In genomic region chr1:36682620-36683355, GRCm38 (mm10) we compare ENCODE assay signal across 23 mouse cellular contexts. TPM values are rescaled to one million over a fixed set of nuclear protein-coding genes. Genes with fewer than 3 reads are reported as not detected.
DNase-seq lines count a peak whose midpoint lies in the region; ATAC-seq and TF ChIP-seq lines count a peak whose summit lies in the region.
"Had no signal": no experiment of that assay in that cellular context is flagged by ENCODE, and none has a peak within 500 bp of the region (broad histone marks: within the 10 kb centered on the region; RNA-seq: fewer than 3 reads in every experiment).

Gene Fam178b, minus strand, starts transcription at chr1:36683183.

- TF ChIP-seq POLR2A in kidney, adult 2 months (IDR thresholded peaks at IDR 0.05; ENCODE audit: low read depth, low read length), result no peak
- TF ChIP-seq POLR2A in myocyte (IDR thresholded peaks at IDR 0.05; ENCODE audit: insufficient read length, low read depth), result no peak

- WGBS in forebrain, embryonic 15.5 days, result 94% methylated on average over 39 of the region's 39 CpGs
- 95% methylated on average over 39 of the region's 39 CpGs for WGBS in forebrain, embryonic 12.5 days
- 91% methylated on average over 39 of the region's 39 CpGs for WGBS in kidney, embryonic 16.5 days
- WGBS in kidney, adult 2 months, result 94% methylated on average over 39 of the region's 39 CpGs

- no peak within 1 kb of the TSS for H3ac ChIP-seq in myocyte (ENCODE audit: control insufficient read depth, insufficient read length)

- H3K4me2 ChIP-seq in forebrain, embryonic 15.5 days (replicated peaks), result no peak within 1 kb of the TSS
- no peak within 1 kb of the TSS for H3K4me2 ChIP-seq in forebrain, embryonic 12.5 days
- H3K4me2 ChIP-seq in kidney, embryonic 16.5 days (replicated peaks; ENCODE audit: low read depth, low read length), result no peak within 1 kb of the TSS; the same call in 1 of the 2 replicates
- peak within 1 kb of the TSS; percentile 21 for H3K4me2 ChIP-seq in myocyte (ENCODE audit: low read depth)
- H3K4me2 ChIP-seq: neural tube, embryonic 12.5 days had no signal

- no peak within 1 kb of the TSS for H3K9ac ChIP-seq in forebrain, embryonic 15.5 days (replicated peaks)
- H3K9ac ChIP-seq in forebrain, embryonic 12.5 days, result no peak within 1 kb of the TSS
- 0 out of 2 replicates have a peak within 1 kb of the TSS, but pooled peaks have one; percentile 22 for H3K9ac ChIP-seq in kidney, embryonic 16.5 days (replicated peaks; ENCODE audit: low read length)
- H3K9ac ChIP-seq in ES-E14 (ENCODE audit: insufficient read depth, low read depth, low read length, poor library complexity, severe bottlenecking), result peak within 1 kb of the TSS; percentile 72
- H3K9ac ChIP-seq: liver, postnatal 0 days; neural tube, embryonic 12.5 days had no signal

- no peaks in the 10 kb centered on the region for H3K79me2 ChIP-seq in myocyte (ENCODE audit: control insufficient read depth, insufficient read depth)

- no peak for ATAC-seq in forebrain, embryonic 15.5 days (replicated peaks)
- ATAC-seq in forebrain, embryonic 12.5 days (ENCODE audit: low FRiP score), result no peak
- no peak for ATAC-seq in kidney, embryonic 16.5 days (ENCODE audit: low FRiP score, low TSS enrichment)
- ATAC-seq: CD4-positive, CD25-positive, alpha-beta regulatory T cell, adult 4 months; liver, postnatal 0 days had no signal

- H3K4me1 ChIP-seq in forebrain, embryonic 15.5 days, result peaks cover 5% of the 10 kb centered on the region; the same call in 1 of the 2 replicates
- H3K4me1 ChIP-seq in forebrain, embryonic 12.5 days, result 0 out of 2 replicates have a peak, but pooled peaks cover 9% of the 10 kb centered on the region
- 0 out of 2 replicates have a peak, but pooled peaks cover 3% of the 10 kb centered on the region for H3K4me1 ChIP-seq in kidney, embryonic 16.5 days (ENCODE audit: insufficient read depth, low read length)
- no peaks in the 10 kb centered on the region for H3K4me1 ChIP-seq in kidney, adult 2 months (ENCODE audit: control insufficient read depth, insufficient read depth, low read length)
- H3K4me1 ChIP-seq in ES-E14 (ENCODE audit: control insufficient read depth in 2 of 2, insufficient read depth in 2 of 2, low read length in 2 of 2, poor library complexity in 1 of 2), result peaks cover 0 to 7% of the 10 kb centered on the region in 2 experiments; a peak in 1 of 4 replicates
- H3K4me1 ChIP-seq: neural tube, embryonic 12.5 days had no signal

- in situ Hi-C loops in ES-E14 (cut with MboI; ENCODE audit: low sequenced_read_pairs in 2 of 2, unreplicated experiment in 2 of 2), result no loop called here

- H3K27ac ChIP-seq in forebrain, embryonic 15.5 days (replicated peaks), result peak within 1 kb of the TSS; percentile 4; the same call in 1 of the 2 replicates
- no peak within 1 kb of the TSS for H3K27ac ChIP-seq in forebrain, embryonic 12.5 days
- peak within 1 kb of the TSS; percentile 41; the same call in 1 of the 2 replicates for H3K27ac ChIP-seq in kidney, embryonic 16.5 days (ENCODE audit: low read length)
- H3K27ac ChIP-seq in kidney, adult 2 months (ENCODE audit: insufficient read depth, low read depth, low read length), result no peak within 1 kb of the TSS
- H3K27ac ChIP-seq in ES-E14 (ENCODE audit: insufficient read depth, low read depth, low read length, poor library complexity, severe bottlenecking), result no peak within 1 kb of the TSS
- H3K27ac ChIP-seq: neural tube, embryonic 12.5 days had no signal

- no peaks in the 10 kb centered on the region for H3K36me3 ChIP-seq in forebrain, embryonic 15.5 days
- no peaks in the 10 kb centered on the region for H3K36me3 ChIP-seq in forebrain, embryonic 12.5 days (replicated peaks)
- no peaks in the 10 kb centered on the region for H3K36me3 ChIP-seq in kidney, embryonic 16.5 days (ENCODE audit: insufficient read depth, low read length)
- no peaks in the 10 kb centered on the region for H3K36me3 ChIP-seq in kidney, adult 2 months (ENCODE audit: control insufficient read depth, insufficient read depth, low read length)
- H3K36me3 ChIP-seq in ES-E14 (ENCODE audit: control insufficient read depth, insufficient read depth, low read length, poor library complexity, severe bottlenecking), result no peaks in the 10 kb centered on the region
- no peaks in the 10 kb centered on the region for H3K36me3 ChIP-seq in myocyte (ENCODE audit: control insufficient read depth, insufficient read depth)
- H3K36me3 ChIP-seq: neural tube, embryonic 12.5 days had no signal

- H3K4me3 ChIP-seq in forebrain, embryonic 15.5 days, result no peak within 1 kb of the TSS
- no peak within 1 kb of the TSS for H3K4me3 ChIP-seq in forebrain, embryonic 12.5 days (replicated peaks)
- no peak within 1 kb of the TSS for H3K4me3 ChIP-seq in kidney, embryonic 16.5 days (ENCODE audit: low read length)
- no peak within 1 kb of the TSS for H3K4me3 ChIP-seq in kidney, adult 2 months (ENCODE audit: insufficient read depth, low read depth, low read length)
- H3K4me3 ChIP-seq in ES-E14 (ENCODE audit: insufficient read depth in 1 of 2, low read depth in 1 of 2, low read length in 2 of 2, poor library complexity in 1 of 2, severe bottlenecking in 1 of 2), result peak within 1 kb of the TSS; percentile 63 to 64
- no peak within 1 kb of the TSS for H3K4me3 ChIP-seq in myocyte
- H3K4me3 ChIP-seq: megakaryocyte, embryonic 14.5 days; neural tube, embryonic 12.5 days had no signal

- no peak for TF ChIP-seq CTCF in kidney, adult 2 months (conservative IDR thresholded peaks at IDR 0.05; ENCODE audit: insufficient read depth, insufficient read length, low read depth, low read length)

- H3K9me3 ChIP-seq in forebrain, embryonic 15.5 days, result no peaks in the 10 kb centered on the region
- no peaks in the 10 kb centered on the region for H3K9me3 ChIP-seq in forebrain, embryonic 12.5 days
- no peaks in the 10 kb centered on the region for H3K9me3 ChIP-seq in kidney, embryonic 16.5 days (ENCODE audit: low read length)
- no peaks in the 10 kb centered on the region for H3K9me3 ChIP-seq in ES-E14 (ENCODE audit: control insufficient read depth, insufficient read depth, low read depth, low read length)
- H3K9me3 ChIP-seq: neural tube, embryonic 12.5 days had no signal

- no peaks in the 10 kb centered on the region for H3K27me3 ChIP-seq in forebrain, embryonic 15.5 days
- H3K27me3 ChIP-seq in forebrain, embryonic 12.5 days, result no peaks in the 10 kb centered on the region
- H3K27me3 ChIP-seq in kidney, embryonic 16.5 days (ENCODE audit: insufficient read depth, low read length), result no peaks in the 10 kb centered on the region
- no peaks in the 10 kb centered on the region for H3K27me3 ChIP-seq in kidney, adult 2 months (replicated peaks; ENCODE audit: control insufficient read depth, insufficient read depth, low read length)
- H3K27me3 ChIP-seq in myocyte (ENCODE audit: control insufficient read depth, insufficient read depth, insufficient read length), result no peaks in the 10 kb centered on the region
- H3K27me3 ChIP-seq: neural tube, embryonic 12.5 days had no signal

- DNase-seq in kidney, adult 2 months, result no peak
- no peak for DNase-seq in ES-E14 (ENCODE audit: low read depth, low spot score)
- no peak for DNase-seq in cerebellum, postnatal 4 days (ENCODE audit: low spot score in 2 of 2)
- DNase-seq in urinary bladder, postnatal 10 days (ENCODE audit: low spot score), result no peak
- DNase-seq: adrenal gland, postnatal 10 days; cerebellum, adult 11-12 months; cerebellum, postnatal 14 days; gastrocnemius, postnatal 25 days; kidney, adult 9 months; layer of hippocampus, postnatal 36 days; liver, postnatal 0 days; right cerebral cortex, postnatal 4 days; thymus, postnatal 36 days had no signal

TF ChIP-seq in ES-E14, 5 proteins besides CTCF, POLR2A, EP300 and RAD21:
- TF ChIP-seq MAFK (IDR thresholded peaks at IDR 0.05; ENCODE audit: insufficient read depth, low read depth, low read length), result no peak
- no peak for TF ChIP-seq CHD2 (IDR thresholded peaks at IDR 0.05; ENCODE audit: low read depth, low read length)
- TF ChIP-seq ZNF384 (IDR thresholded peaks at IDR 0.05; ENCODE audit: low read depth, low read length), result no peak
- TF ChIP-seq ZC3H11A (IDR thresholded peaks at IDR 0.05; ENCODE audit: borderline replicate concordance, low read depth, low read length), result no peak
- no peak for TF ChIP-seq HCFC1 (IDR thresholded peaks at IDR 0.05; ENCODE audit: borderline replicate concordance, insufficient read depth, low read length)

TF ChIP-seq in myocyte, 11 proteins besides CTCF, POLR2A, EP300 and RAD21:
- no peak for TF ChIP-seq POLR2AphosphoS2 (IDR thresholded peaks at IDR 0.05; ENCODE audit: insufficient read length, low read depth)
- no peak for TF ChIP-seq USF1 (IDR thresholded peaks at IDR 0.05; ENCODE audit: low read depth)
- no peak for TF ChIP-seq TCF3 (IDR thresholded peaks at IDR 0.05; ENCODE audit: insufficient read length, low read depth)
- TF ChIP-seq REST (IDR thresholded peaks at IDR 0.05; ENCODE audit: insufficient read depth, insufficient read length), result no peak
- TF ChIP-seq MAX (IDR thresholded peaks at IDR 0.05; ENCODE audit: low read depth), result no peak
- no peak for TF ChIP-seq SRF (IDR thresholded peaks at IDR 0.05; ENCODE audit: control insufficient read depth, insufficient read length, low read depth)
- no peak for TF ChIP-seq E2F4 (IDR thresholded peaks at IDR 0.05; ENCODE audit: insufficient read depth)
- no peak for TF ChIP-seq MYOG (IDR thresholded peaks at IDR 0.05; ENCODE audit: control insufficient read depth in 1 of 3, insufficient read depth in 1 of 3, insufficient read length in 2 of 3, low read depth in 2 of 3)
- no peak for TF ChIP-seq TCF12 (IDR thresholded peaks at IDR 0.05; ENCODE audit: insufficient read depth, poor library complexity, severe bottlenecking)
- no peak for TF ChIP-seq MYOD1 (IDR thresholded peaks at IDR 0.05; ENCODE audit: control insufficient read depth in 1 of 3, insufficient read length in 2 of 3, low read depth in 2 of 3)
- TF ChIP-seq CEBPB (IDR thresholded peaks at IDR 0.05; ENCODE audit: insufficient read depth, poor library complexity, severe bottlenecking), result no peak

RNA-seq across cellular contexts. Expression of gene Fam178b, which starts in this region (rescaled TPM):
- 0.23 TPM in 1 of 2 replicates, not detected in the other for polyA plus RNA-seq in forebrain, embryonic 15.5 days (2015; fragmentation: Nextera tagmentation; extraction: Ambion mirVana)
- polyA plus RNA-seq in forebrain, embryonic 12.5 days (2016; fragmentation: Nextera tagmentation; extraction: Ambion mirVana), result 0.18 TPM in 1 of 2 replicates, not detected in the other
- polyA plus RNA-seq in kidney, embryonic 16.5 days (2015; fragmentation: Nextera tagmentation; extraction: Ambion mirVana), result 1.2 and 1.8 TPM in 2 replicates
- 0.35 and 1.1 TPM in 2 replicates for polyA plus RNA-seq in kidney, adult 2 months (2012; rRNA removed)
- total RNA-seq in ES-E14 (2012; rRNA removed), result 8.0 and 11.2 TPM in 2 replicates
- 1.5 TPM for polyA plus RNA-seq in myocyte (2012; fragmentation: generic; extraction: Trizol)
- total RNA-seq: layer of hippocampus, adult 18-20 months; layer of hippocampus, postnatal 36 days; left cerebral cortex, postnatal 25 days had no signal
- polyA plus RNA-seq: CD4-positive, CD25-positive, alpha-beta regulatory T cell, adult 4 months; forebrain, embryonic 11.5 days had no signal

Comparison
In these comparisons a context has a peak if more than half of its experiments do, and no peak if none do; other contexts are left out.
1. H3K27ac ChIP-seq: peak in forebrain, embryonic 15.5 days (single experiment) and kidney, embryonic 16.5 days (single experiment); none in forebrain, embryonic 12.5 days (single experiment), kidney, adult 2 months (single experiment) and ES-E14 (single experiment).
2. H3K4me3 ChIP-seq: peak in ES-E14 (2 of 2); none in forebrain, embryonic 15.5 days (single experiment), forebrain, embryonic 12.5 days (single experiment), kidney, embryonic 16.5 days (single experiment), kidney, adult 2 months (single experiment) and myocyte (single experiment).
3. H3K9ac ChIP-seq: peak in kidney, embryonic 16.5 days (single experiment) and ES-E14 (single experiment); none in forebrain, embryonic 15.5 days (single experiment) and forebrain, embryonic 12.5 days (single experiment).